Mouse (Mus musculus) C2C12 (cell line): ENCODE measurements at regions not wholly inside any gene's neighbourhood (a gene's known extent, or its start where the extent isn't known, plus 50 kb on each side); places are given as distances from the start of the nearest gene placed in this dataset.

Source experiments
- H3K27me3 ChIP-seq: one replicate; pipeline ENCODE4 v1.6.1; 2011; ENCODE audit not compliant: control insufficient read depth, insufficient read depth, insufficient read length
- H3K36me3 ChIP-seq: one replicate; pipeline ENCODE4 v1.6.1; 2011; ENCODE audit not compliant: control insufficient read depth, insufficient read depth
- H3K4me3 ChIP-seq: one replicate; pipeline ENCODE4 v1.5.1; 2011; ENCODE audit warnings: mild to moderate bottlenecking, control low read depth; ENCODE audit not compliant: poor library complexity, insufficient read depth, severe bottlenecking
- H3K79me2 ChIP-seq: one replicate; pipeline ENCODE4 v1.6.1; 2011; ENCODE audit not compliant: control insufficient read depth, insufficient read depth
- H3K79me3 ChIP-seq: one replicate; pipeline ENCODE4 v1.6.1; 2011; ENCODE audit warnings: low read depth, control low read depth
- H3ac ChIP-seq: one replicate; pipeline ENCODE3; 2011; ENCODE audit warnings: low read depth; ENCODE audit not compliant: control insufficient read depth, insufficient read length
- CEBPB ChIP-seq: IDR thresholded peaks from one replicate; pipeline ENCODE4 v1.6.1; 2011; ENCODE audit warnings: low read depth, mild to moderate bottlenecking, control low read depth, moderate library complexity
- CTCF ChIP-seq: IDR thresholded peaks from one replicate; pipeline ENCODE4 v1.5.1; 2011; ENCODE audit not compliant: control insufficient read depth, insufficient read depth, insufficient read length
- FOSL1 ChIP-seq: IDR thresholded peaks from one replicate; pipeline ENCODE4 v1.8.0; 2011; ENCODE audit warnings: mild to moderate bottlenecking, low read length; ENCODE audit not compliant: poor library complexity, insufficient read depth, severe bottlenecking
- MAX ChIP-seq: IDR thresholded peaks from one replicate; pipeline ENCODE4 v1.6.1; 2011; ENCODE audit warnings: mild to moderate bottlenecking, control low read depth
- MYOD1 ChIP-seq: IDR thresholded peaks from one replicate; pipeline ENCODE4 v1.6.1; 2011; ENCODE audit warnings: low read depth; ENCODE audit not compliant: control insufficient read depth, insufficient read length
- MYOG ChIP-seq: IDR thresholded peaks from one replicate; pipeline ENCODE4 v1.6.1; 2011; ENCODE audit not compliant: control insufficient read depth, insufficient read length; ENCODE audit errors: extremely low read depth
- USF1 ChIP-seq: IDR thresholded peaks from one replicate; pipeline ENCODE4 v1.6.1; 2011; ENCODE audit warnings: low read depth, mild to moderate bottlenecking, control low read depth, moderate library complexity

GRCm38 (mm10) chr1:92309381-92309780, 113.9 kb upstream of the Hdac4 start:
- Histone ChIP-seq H3K79me3 (no peaks in the 10 kb centered on the region), H3ac (no peak overlapping the region), H3K4me3 (no peak overlapping the region), H3K27me3 (no peaks in the 10 kb centered on the region), H3K36me3 (no peaks in the 10 kb centered on the region), H3K79me2 (no peaks in the 10 kb centered on the region)
- TF ChIP-seq FOSL1 (no peak), CEBPB (no peak), MYOG (no peak), MYOD1 (no peak), USF1 (no peak), CTCF (no peak), MAX (no peak)

GRCm38 (mm10) chr1:92308537-92308936, 113.0 kb upstream of the Hdac4 start:
- H3K4me3 ChIP-seq = no peak overlapping the region
- H3ac ChIP-seq = no peak overlapping the region
- H3K79me2 ChIP-seq = no peaks in the 10 kb centered on the region
- H3K27me3 ChIP-seq = no peaks in the 10 kb centered on the region
- no peaks in the 10 kb centered on the region for H3K36me3 ChIP-seq
- no peaks in the 10 kb centered on the region for H3K79me3 ChIP-seq
- TF ChIP-seq CEBPB = no peak
- no peak for TF ChIP-seq CTCF
- TF ChIP-seq FOSL1 = no peak
- no peak for TF ChIP-seq USF1
- TF ChIP-seq MYOD1 = no peak
- no peak for TF ChIP-seq MAX
- no peak for TF ChIP-seq MYOG

GRCm38 (mm10) chr1:92306042-92306441, 110.5 kb upstream of the Hdac4 start:
- TF ChIP-seq MYOG = no peak
- no peak for TF ChIP-seq MAX
- no peak for TF ChIP-seq USF1
- TF ChIP-seq FOSL1 = no peak
- TF ChIP-seq CEBPB = no peak
- Histone ChIP-seq H3K36me3 (no peaks in the 10 kb centered on the region), H3K79me2 (no peaks in the 10 kb centered on the region), H3K27me3 (no peaks in the 10 kb centered on the region), H3K4me3 (no peak overlapping the region), H3K79me3 (no peaks in the 10 kb centered on the region), H3ac (no peak overlapping the region)

GRCm38 (mm10) chr1:92299041-92299440, 103.5 kb upstream of the Hdac4 start:
- no peaks in the 10 kb centered on the region for H3K27me3 ChIP-seq
- no peak overlapping the region for H3ac ChIP-seq
- H3K79me3 ChIP-seq = no peaks in the 10 kb centered on the region
- no peaks in the 10 kb centered on the region for H3K79me2 ChIP-seq
- no peak overlapping the region for H3K4me3 ChIP-seq
- no peaks in the 10 kb centered on the region for H3K36me3 ChIP-seq
- no peak for TF ChIP-seq MYOD1
- TF ChIP-seq CEBPB = no peak
- TF ChIP-seq USF1 = no peak
- TF ChIP-seq FOSL1 = no peak
- TF ChIP-seq CTCF = no peak
- TF ChIP-seq MYOG = no peak
- TF ChIP-seq MAX = no peak

GRCm38 (mm10) chr1:92292681-92293380, 97.3 kb upstream of the Hdac4 start:
- no peak for TF ChIP-seq FOSL1
- no peak for TF ChIP-seq MYOD1
- no peak for TF ChIP-seq MYOG
- TF ChIP-seq MAX = no peak
- TF ChIP-seq CEBPB = no peak
- no peak for TF ChIP-seq CTCF
- TF ChIP-seq USF1 = no peak
- H3ac ChIP-seq = no peak overlapping the region
- no peaks in the 10 kb centered on the region for H3K79me3 ChIP-seq
- no peak overlapping the region for H3K4me3 ChIP-seq
- no peaks in the 10 kb centered on the region for H3K79me2 ChIP-seq
- H3K27me3 ChIP-seq = no peaks in the 10 kb centered on the region
- no peaks in the 10 kb centered on the region for H3K36me3 ChIP-seq

- H3K4me3 ChIP-seq = no peak overlapping the region
- H3ac ChIP-seq = no peak overlapping the region
- H3K79me2 ChIP-seq = no peaks in the 10 kb centered on the region
- H3K27me3 ChIP-seq = no peaks in the 10 kb centered on the region
- TF ChIP-seq MYOG (no peak), MYOD1 (no peak)
- no peaks in the 10 kb centered on the region for H3K36me3 ChIP-seq
- no peaks in the 10 kb centered on the region for H3K79me3 ChIP-seq
Observed at GRCm38 (mm10) chr1:92286966-92287342, 91.5 kb upstream of the Hdac4 start.
